Mouse (Mus musculus) right cerebral cortex, postnatal 10 days (tissue): ENCODE measurements at regions not wholly inside any gene's neighbourhood (a gene's known extent, or its start where the extent isn't known, plus 50 kb on each side); places are given as distances from the start of the nearest gene placed in this dataset.

Source experiments
- DNase-seq, 2 experiments: peaks; one replicate each; pipeline ENCODE4 v3.0.0; 2021; ENCODE audit warnings: low spot score in 2 of 2

DNA sequence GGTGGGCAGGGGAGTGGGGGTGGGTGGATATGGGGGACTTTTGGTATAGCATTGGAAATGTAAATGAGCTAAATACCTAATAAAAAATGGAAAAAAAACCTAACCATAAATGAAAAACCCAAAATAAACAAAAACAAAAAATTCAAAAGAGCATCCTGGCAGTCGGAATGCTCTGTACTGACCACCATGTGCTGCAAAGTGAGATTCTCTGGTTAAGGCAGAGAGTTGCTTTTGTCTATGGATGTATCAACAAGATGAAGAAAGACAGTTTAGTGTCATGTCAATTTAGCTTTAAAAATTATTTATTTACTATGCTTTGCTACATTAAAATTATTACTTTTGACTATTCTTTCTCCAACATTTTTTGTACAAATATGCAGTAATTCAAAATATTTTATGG lies 88.5 kb downstream of the E330014E10Rik start:
- no peak for DNase-seq

GRCm38 (mm10) chr5:95864725-95865492 lies 89.1 kb downstream of the E330014E10Rik start:
- no peak for DNase-seq

GRCm38 (mm10) chr5:95865516-95865915 lies 89.7 kb downstream of the E330014E10Rik start:
- no peak for DNase-seq

- DNase-seq = no peak
Measured at GRCm38 (mm10) chr5:95866848-95867495, 89.8 kb upstream of the Cxcl13 start.

DNA sequence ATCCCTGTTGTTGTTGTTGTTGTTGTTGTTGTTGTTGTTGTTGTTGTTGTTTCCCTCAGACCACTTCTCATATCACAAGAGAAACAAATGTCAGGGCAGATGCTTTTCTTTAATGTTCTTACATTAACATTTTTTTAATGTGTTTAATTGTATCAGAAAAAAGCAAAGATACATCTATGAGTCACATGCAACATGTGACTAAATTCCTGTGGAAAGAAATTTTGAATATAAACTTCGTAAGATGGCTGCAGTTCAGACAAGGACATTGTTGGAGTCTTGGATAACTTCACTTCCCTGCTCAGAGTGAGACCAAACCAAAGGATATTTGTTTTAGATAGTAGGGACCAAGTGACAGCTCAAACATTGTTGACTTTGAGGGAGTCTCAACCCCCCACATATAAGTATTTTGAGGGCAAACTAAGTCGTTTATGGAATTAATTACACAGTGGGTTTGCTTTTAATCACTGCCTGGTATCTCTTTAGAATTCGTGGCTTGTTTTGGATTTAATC lies 86.4 kb upstream of the Cxcl13 start:
- no peak for DNase-seq

GRCm38 (mm10) chr5:95874969-95875368 lies 81.8 kb upstream of the Cxcl13 start:
- no peak for DNase-seq

GRCm38 (mm10) chr5:95880914-95881313 lies 75.8 kb upstream of the Cxcl13 start:
- DNase-seq = peak; percentile 75 to 76
